Mouse (Mus musculus) forebrain, postnatal 0 days (tissue): ENCODE data around the gene Soga3. TPM values are rescaled to one million over a fixed set of nuclear protein-coding genes. Genes with fewer than 3 reads are reported as not detected.

ENCODE experiments used
- ATAC-seq: fragments of 200-750 bp; cut with Nextera tagmentation; 2 replicates; pipeline ENCODE4 v1.8.0; 2017; ENCODE audit warnings: mild to moderate bottlenecking, moderate library complexity
- DNase-seq: peaks from one replicate; pipeline ENCODE4 v3.0.0-alpha.2; 2015
- H3K27ac ChIP-seq: fragments of 300-500 bp; sonication (generic); 2 replicates; pipeline ENCODE4 v1.5.1; 2014; ENCODE audit warnings: low read depth, mild to moderate bottlenecking, antibody characterized with exemption, low read length, moderate library complexity, mixed read lengths
- H3K27me3 ChIP-seq: fragments of 300-500 bp; sonication (generic); 2 replicates; pipeline ENCODE4 v1.6.1; 2014; ENCODE audit warnings: mild to moderate bottlenecking, low read length, mixed read lengths; ENCODE audit not compliant: insufficient read depth
- H3K36me3 ChIP-seq: fragments of 300-500 bp; sonication (generic); 2 replicates; pipeline ENCODE4 v1.6.1; 2014; ENCODE audit warnings: mild to moderate bottlenecking, moderate library complexity; ENCODE audit not compliant: insufficient read depth
- H3K4me1 ChIP-seq: fragments of 300-500 bp; sonication (generic); 2 replicates; pipeline ENCODE4 v1.6.1; 2014; ENCODE audit warnings: antibody characterized with exemption; ENCODE audit not compliant: insufficient read depth
- H3K4me2 ChIP-seq: fragments of 300-500 bp; sonication (generic); 2 replicates; pipeline ENCODE4 v1.6.1; 2014; ENCODE audit warnings: low read depth, mild to moderate bottlenecking, moderate library complexity
- H3K4me3 ChIP-seq: fragments of 300-500 bp; sonication (generic); 2 replicates; pipeline ENCODE4 v1.5.1; 2014; ENCODE audit warnings: low read depth, low read length, mixed read lengths
- H3K9ac ChIP-seq: fragments of 300-500 bp; sonication (generic); 2 replicates; pipeline ENCODE4 v1.6.1; 2014; ENCODE audit warnings: mild to moderate bottlenecking
- H3K9me3 ChIP-seq: fragments of 300-500 bp; sonication (generic); 2 replicates; pipeline ENCODE4 v1.6.1; 2016; ENCODE audit warnings: low read length
- CTCF ChIP-seq: sonication (generic); IDR thresholded peaks from 2 replicates; pipeline ENCODE4 v1.5.1; 2016; ENCODE audit warnings: antibody characterized with exemption, control low read depth, low read depth
- WGBS: fragments of 180-500 bp; shearing (Covaris S2); extraction: QIAGEN DNeasy Blood & Tissue Kit; methylation state at CpG from one replicate; pipeline ENCODE4 v1.1.7; 2014; 5-methylcytosine and 5-hydroxymethylcytosine counted together
- polyA plus RNA-seq: library from polyadenylated mRNA; unstranded; fragments of >200 nt; fragmentation: Nextera tagmentation; extraction: Ambion mirVana; gene quantifications from 2 replicates; pipeline ENCODE4 v1.2.1, GENCODE M21; 2015
- total RNA-seq: library from RNA; depleted of rRNA; stranded (reverse); fragments of >200 nt; gene quantifications from 2 replicates; pipeline ENCODE4 v1.2.3, GENCODE M21; 2014

Soga3 gene
- total and polyA plus RNA-seq, 2 experiments from 2014 or later, result 129 to 180 TPM

DNA sequence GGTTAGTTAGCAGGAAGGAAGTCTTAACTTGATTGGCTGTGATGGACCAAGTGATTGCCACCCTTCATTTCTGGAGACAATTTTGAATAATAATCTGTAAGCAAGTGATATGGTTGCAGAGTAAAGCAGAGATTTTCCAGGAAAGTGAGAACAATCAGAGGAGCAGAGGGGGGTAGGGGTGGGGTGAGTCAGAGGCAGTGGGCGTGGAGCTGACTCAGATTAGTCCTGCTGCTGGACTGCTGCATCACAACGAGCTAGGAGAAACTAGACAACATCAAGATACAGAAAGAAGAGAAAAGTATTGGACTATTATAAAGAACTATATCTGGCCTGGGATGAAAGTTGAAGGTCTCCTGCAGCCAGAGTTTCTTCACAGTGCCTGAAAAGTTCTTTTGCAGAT lies 34.4 kb downstream of the Soga3 start:
- peaks cover 55% of the 10 kb centered on the region for H3K36me3 ChIP-seq
- no peaks in the 10 kb centered on the region for H3K4me1 ChIP-seq
- H3K27ac ChIP-seq, result no peak overlapping the region
- no peak for TF ChIP-seq CTCF
- no peak overlapping the region for H3K9ac ChIP-seq
- ATAC-seq, result no peak
- H3K4me3 ChIP-seq, result no peak overlapping the region
- H3K9me3 ChIP-seq, result no peaks in the 10 kb centered on the region
- H3K27me3 ChIP-seq, result no peaks in the 10 kb centered on the region
- WGBS, result 45% methylated on average over 2 of the region's 2 CpGs
- no peak for DNase-seq
- no peak overlapping the region for H3K4me2 ChIP-seq

- TF ChIP-seq CTCF, result no peak
- no peak overlapping the region for H3K4me2 ChIP-seq
- H3K27ac ChIP-seq, result no peak overlapping the region
- H3K27me3 ChIP-seq, result no peaks in the 10 kb centered on the region
- H3K4me1 ChIP-seq, result no peaks in the 10 kb centered on the region
- no peak overlapping the region for H3K4me3 ChIP-seq
- no peaks in the 10 kb centered on the region for H3K9me3 ChIP-seq
- 89% methylated on average over 3 of the region's 3 CpGs for WGBS
- H3K9ac ChIP-seq, result no peak overlapping the region
- no peak for ATAC-seq
- peaks cover 45% of the 10 kb centered on the region for H3K36me3 ChIP-seq
- DNase-seq, result no peak
Measured at GRCm38 (mm10) chr10:29180210-29180609, 36.6 kb downstream of the Soga3 start.

GRCm38 (mm10) chr10:29181046-29181445 lies 37.4 kb downstream of the Soga3 start:
- no peaks in the 10 kb centered on the region for H3K27me3 ChIP-seq
- H3K9ac ChIP-seq, result no peak overlapping the region
- ATAC-seq (no peak; the same call in 1 of the 2 replicates), DNase-seq (no peak)
- H3K4me1 ChIP-seq, result no peaks in the 10 kb centered on the region
- no peak overlapping the region for H3K27ac ChIP-seq
- H3K4me2 ChIP-seq, result no peak overlapping the region
- WGBS, result 34% methylated on average over 2 of the region's 2 CpGs
- H3K36me3 ChIP-seq, result peaks cover 39% of the 10 kb centered on the region
- no peak overlapping the region for H3K4me3 ChIP-seq
- TF ChIP-seq CTCF, result no peak
- H3K9me3 ChIP-seq, result no peaks in the 10 kb centered on the region

DNA sequence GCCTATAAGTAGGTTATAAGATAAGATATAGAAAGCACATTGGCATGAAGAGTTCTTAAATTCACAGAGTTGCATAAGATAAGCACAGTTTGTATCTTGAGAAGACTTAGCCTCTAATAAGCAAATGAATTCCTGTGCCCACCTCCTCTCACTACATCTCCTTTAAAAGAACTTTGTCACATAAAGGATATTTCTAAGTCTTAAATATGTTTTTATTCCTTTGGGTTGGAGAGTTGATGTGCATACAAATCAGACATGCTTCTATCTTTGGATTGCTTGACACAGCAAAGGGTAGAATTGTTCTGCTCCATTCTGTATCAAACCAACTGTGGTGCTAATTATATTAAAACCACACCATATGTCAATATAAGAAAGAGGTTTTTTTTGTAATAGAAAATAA lies 50.1 kb downstream of the Soga3 start:
- TF ChIP-seq CTCF, result no peak
- Histone ChIP-seq H3K9me3 (no peaks in the 10 kb centered on the region), H3K9ac (no peak overlapping the region), H3K36me3 (peaks cover 30% of the 10 kb centered on the region), H3K27ac (no peak overlapping the region), H3K4me1 (no peaks in the 10 kb centered on the region), H3K27me3 (no peaks in the 10 kb centered on the region), H3K4me2 (no peak overlapping the region), H3K4me3 (no peak overlapping the region)
- no peak for ATAC-seq
- no peak for DNase-seq

GRCm38 (mm10) chr10:29196811-29197210 lies 53.2 kb downstream of the Soga3 start:
- no peak for DNase-seq
- 97% methylated on average over 33 of the region's 33 CpGs for WGBS
- Histone ChIP-seq H3K4me1 (no peaks in the 10 kb centered on the region), H3K27me3 (no peaks in the 10 kb centered on the region), H3K9ac (no peak overlapping the region), H3K36me3 (peaks cover 46% of the 10 kb centered on the region), H3K27ac (no peak overlapping the region), H3K9me3 (no peaks in the 10 kb centered on the region), H3K4me2 (no peak overlapping the region), H3K4me3 (no peak overlapping the region)
- TF ChIP-seq CTCF, result no peak
- no peak for ATAC-seq

GRCm38 (mm10) chr10:29198642-29199041 lies 55.0 kb downstream of the Soga3 start, which contains the start of gene Gm49353:
TSS of gene Gm49353 (plus strand) at chr10:29198954.
- TF ChIP-seq CTCF, result no peak
- no peak for ATAC-seq
- H3K27ac ChIP-seq, result no peak within 1 kb of the TSS
- no peaks in the 10 kb centered on the region for H3K27me3 ChIP-seq
- H3K4me2 ChIP-seq, result no peak within 1 kb of the TSS
- no peak for DNase-seq
- H3K4me1 ChIP-seq, result no peaks in the 10 kb centered on the region
- H3K36me3 ChIP-seq, result peaks cover 54% of the 10 kb centered on the region
- H3K4me3 ChIP-seq, result no peak within 1 kb of the TSS
- no peak within 1 kb of the TSS for H3K9ac ChIP-seq
- 85% methylated on average over 7 of the region's 7 CpGs for WGBS
- no peaks in the 10 kb centered on the region for H3K9me3 ChIP-seq

DNA sequence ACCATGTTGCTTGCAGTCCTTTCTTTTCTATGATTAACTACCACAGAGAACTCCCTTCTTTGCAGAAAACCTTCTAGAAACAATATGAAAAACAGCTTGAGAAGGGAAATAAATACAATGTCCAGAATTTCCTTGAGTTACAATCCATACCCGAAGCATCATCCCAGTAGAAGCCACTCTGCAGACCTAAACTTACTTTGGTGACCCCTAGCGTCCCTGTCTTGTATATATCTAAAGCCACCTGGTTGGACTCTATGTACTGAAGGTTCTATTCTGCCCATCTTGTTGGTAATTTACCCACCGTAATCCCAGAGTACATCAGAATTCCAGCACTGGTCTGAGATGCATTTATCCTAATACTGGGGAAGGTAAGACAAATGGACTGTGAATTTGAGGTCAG lies 56.2 kb downstream of the Soga3 start:
- H3K9me3 ChIP-seq, result no peaks in the 10 kb centered on the region
- 74% methylated on average over 3 of the region's 3 CpGs for WGBS
- no peak for ATAC-seq

GRCm38 (mm10) chr10:29200609-29201008 lies 57.0 kb downstream of the Soga3 start:
- WGBS, result 95% methylated on average over 1 of the region's 1 CpGs
- ATAC-seq (peak; percentile 10; the same call in 1 of the 2 replicates), DNase-seq (no peak)
- H3K4me3 ChIP-seq, result no peak overlapping the region
- peaks cover 55% of the 10 kb centered on the region for H3K36me3 ChIP-seq
- no peaks in the 10 kb centered on the region for H3K27me3 ChIP-seq
- no peak overlapping the region for H3K27ac ChIP-seq
- H3K4me1 ChIP-seq, result no peaks in the 10 kb centered on the region
- H3K9ac ChIP-seq, result no peak overlapping the region
- no peaks in the 10 kb centered on the region for H3K9me3 ChIP-seq
- no peak overlapping the region for H3K4me2 ChIP-seq
- TF ChIP-seq CTCF, result no peak

More for the DNA sequence above, 56.2 kb downstream of the Soga3 start:
- Histone ChIP-seq H3K27me3 (no peaks in the 10 kb centered on the region), H3K27ac (no peak overlapping the region), H3K36me3 (peaks cover 57% of the 10 kb centered on the region), H3K4me2 (no peak overlapping the region), H3K9ac (no peak overlapping the region), H3K4me1 (no peaks in the 10 kb centered on the region), H3K4me3 (no peak overlapping the region)
- no peak for TF ChIP-seq CTCF
- no peak for DNase-seq
